8 mouse cellular contexts compared by ENCODE assay signal in the genomic region with DNA sequence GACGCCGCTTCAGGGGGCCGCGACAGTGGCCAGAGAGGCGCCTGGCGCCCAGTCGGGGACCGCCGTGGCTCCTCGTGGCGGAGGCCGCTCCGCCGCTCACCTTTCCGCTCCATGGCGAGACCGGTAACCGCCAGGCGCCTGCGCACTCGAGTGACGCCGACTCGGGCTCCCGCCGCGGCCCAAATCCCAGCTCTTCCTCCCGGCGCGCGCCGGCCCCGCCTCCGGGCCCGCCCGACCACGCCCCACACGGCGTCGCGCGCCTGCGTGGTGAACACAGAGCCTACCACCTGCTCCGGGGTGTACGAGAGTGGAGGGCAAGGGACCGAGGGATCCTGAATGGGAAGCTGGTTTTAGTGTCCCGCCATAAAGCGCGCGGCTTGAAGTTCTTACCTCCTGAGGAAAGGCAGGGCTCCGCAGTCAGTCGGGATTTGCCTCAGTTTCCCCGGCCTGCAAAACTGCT. TPM values are rescaled to one million over a fixed set of nuclear protein-coding genes. Genes with fewer than 3 reads are reported as not detected.
DNase-seq lines count a peak whose midpoint lies in the region; ATAC-seq lines count a peak whose summit lies in the region.

A gene (minus strand): TSS at position 410 of the 460 bp plus-strand sequence.

- H3K9me3 ChIP-seq in megakaryocyte, embryonic 14.5 days: no peaks in the 10 kb centered on the region

- peaks cover 30% of the 10 kb centered on the region for H3K36me3 ChIP-seq in megakaryocyte, embryonic 14.5 days (replicated peaks; ENCODE audit: low read length)

- peak within 1 kb of the TSS; percentile 97 for H3K4me3 ChIP-seq in megakaryocyte, embryonic 14.5 days (replicated peaks)

- peaks cover 59% of the 10 kb centered on the region for H3K4me1 ChIP-seq in megakaryocyte, embryonic 14.5 days

- peak; percentile 94 for DNase-seq in ZHBTc4 (ENCODE audit: low read depth, low spot score)
- peak; percentile 76 to 85 for DNase-seq in gastrocnemius, adult 8-10 months (ENCODE audit: low spot score in 2 of 2)
- DNase-seq in hindlimb bud, embryonic 11.5 days (ENCODE audit: extremely low spot score, low read depth, low spot score): peak; percentile 53
- DNase-seq in left cerebral cortex, adult 8-10 months (ENCODE audit: low spot score in 2 of 2): peak; percentile 68 to 85
- DNase-seq in right cerebral cortex, postnatal 10 days (ENCODE audit: low spot score in 2 of 2): peak; percentile 94 to 95
- peak; percentile 86 to 90 for DNase-seq in urinary bladder, postnatal 36 days (ENCODE audit: low spot score in 2 of 2)

- peak; percentile 75 for ATAC-seq in common myeloid progenitor, adult 5-6 weeks (replicated peaks; ENCODE audit: low read depth, poor library complexity, severe bottlenecking)

- H3K27me3 ChIP-seq in megakaryocyte, embryonic 14.5 days (replicated peaks): peaks cover 8% of the 10 kb centered on the region

RNA-seq across cellular contexts. Expression of the gene that starts here (rescaled TPM):
- 126 and 167 TPM in 2 replicates for total RNA-seq in common myeloid progenitor, adult 5-6 weeks (2017)
- 10 to 100 TPM; 23.1 to 29.4 (median 26.6) TPM for total RNA-seq in gastrocnemius, adult 8-10 months (2022)
- total RNA-seq in left cerebral cortex, adult 8-10 months (2022): 10 to 100 TPM; 81.5 to 96.3 (median 93.3) TPM
- 5.0 and 32.1 TPM in 2 replicates for polyA plus RNA-seq in megakaryocyte, embryonic 14.5 days (2012; ENCODE audit: insufficient read depth, low replicate concordance)

Comparison
In these comparisons a context has a peak if more than half of its experiments do, and no peak if none do; other contexts are left out.
1. Peak in every context shown above with its lines: DNase-seq, ATAC-seq and H3K4me3 ChIP-seq.